Mouse (Mus musculus): ENCODE measurements around the gene Trpm8. TPM values are rescaled to one million over a fixed set of nuclear protein-coding genes. Genes with fewer than 3 reads are reported as not detected.

Trpm8 gene
- polyA plus RNA-seq, 1 experiment: not detected

- no peak for DNase-seq (ENCODE audit: low read depth in 1 of 2, low spot score in 2 of 2)
- WGBS: 84% methylated on average over 4 of the region's 4 CpGs
- H3K4me1 ChIP-seq (ENCODE audit: control insufficient read depth, insufficient read depth, insufficient read length): no peaks in the 10 kb centered on the region
- no peaks in the 10 kb centered on the region for H3K27me3 ChIP-seq (ENCODE audit: control insufficient read depth, insufficient read depth, low read length)
- H3K27ac ChIP-seq (ENCODE audit: insufficient read depth, low read length): no peak overlapping the region
- H3K36me3 ChIP-seq (ENCODE audit: control insufficient read depth, insufficient read depth, low read length): no peaks in the 10 kb centered on the region
- no peak overlapping the region for H3K4me3 ChIP-seq (ENCODE audit: extremely low read depth, insufficient read depth, insufficient read length)
- no peak for TF ChIP-seq CTCF (IDR thresholded peaks at IDR 0.05; ENCODE audit: extremely low read depth, insufficient read depth, insufficient read length, insufficient replicate concordance)
- TF ChIP-seq POLR2A (IDR thresholded peaks at IDR 0.05; ENCODE audit: low read depth, low read length): no peak
Observed at GRCm38 (mm10) chr1:88361085-88361484, 83.6 kb downstream of the Trpm8 start.

- TF ChIP-seq POLR2A (IDR thresholded peaks at IDR 0.05; ENCODE audit: low read depth, low read length) (no peak), CTCF (IDR thresholded peaks at IDR 0.05; ENCODE audit: extremely low read depth, insufficient read depth, insufficient read length, insufficient replicate concordance) (no peak)
- Histone ChIP-seq H3K4me1 (ENCODE audit: control insufficient read depth, insufficient read depth, insufficient read length) (no peaks in the 10 kb centered on the region), H3K27me3 (ENCODE audit: control insufficient read depth, insufficient read depth, low read length) (no peaks in the 10 kb centered on the region), H3K27ac (ENCODE audit: insufficient read depth, low read length) (no peak overlapping the region), H3K36me3 (ENCODE audit: control insufficient read depth, insufficient read depth, low read length) (no peaks in the 10 kb centered on the region), H3K4me3 (ENCODE audit: extremely low read depth, insufficient read depth, insufficient read length) (no peak overlapping the region)
- 74% methylated on average over 11 of the region's 11 CpGs for WGBS
- DNase-seq (ENCODE audit: low read depth in 1 of 2, low spot score in 2 of 2): no peak
Observed at GRCm38 (mm10) chr1:88366881-88367644, 89.6 kb downstream of the Trpm8 start.

- Histone ChIP-seq H3K27ac (ENCODE audit: insufficient read depth, low read length) (no peak overlapping the region), H3K4me3 (ENCODE audit: extremely low read depth, insufficient read depth, insufficient read length) (no peak overlapping the region), H3K27me3 (ENCODE audit: control insufficient read depth, insufficient read depth, low read length) (no peaks in the 10 kb centered on the region), H3K36me3 (ENCODE audit: control insufficient read depth, insufficient read depth, low read length) (no peaks in the 10 kb centered on the region), H3K4me1 (ENCODE audit: control insufficient read depth, insufficient read depth, insufficient read length) (no peaks in the 10 kb centered on the region)
- 82% methylated on average over 1 of the region's 1 CpGs for WGBS
- DNase-seq (ENCODE audit: low read depth in 1 of 2, low spot score in 2 of 2): no peak
- TF ChIP-seq POLR2A (IDR thresholded peaks at IDR 0.05; ENCODE audit: low read depth, low read length) (no peak), CTCF (IDR thresholded peaks at IDR 0.05; ENCODE audit: extremely low read depth, insufficient read depth, insufficient read length, insufficient replicate concordance) (no peak)
Observed at GRCm38 (mm10) chr1:88378446-88378845, 101.0 kb downstream of the Trpm8 start.

- TF ChIP-seq POLR2A (IDR thresholded peaks at IDR 0.05; ENCODE audit: low read depth, low read length): no peak
- TF ChIP-seq CTCF (IDR thresholded peaks at IDR 0.05; ENCODE audit: extremely low read depth, insufficient read depth, insufficient read length, insufficient replicate concordance): no peak
- 79% methylated on average over 4 of the region's 4 CpGs for WGBS
- H3K27ac ChIP-seq (ENCODE audit: insufficient read depth, low read length): no peak overlapping the region
- no peak overlapping the region for H3K4me3 ChIP-seq (ENCODE audit: extremely low read depth, insufficient read depth, insufficient read length)
- no peaks in the 10 kb centered on the region for H3K27me3 ChIP-seq (ENCODE audit: control insufficient read depth, insufficient read depth, low read length)
- no peaks in the 10 kb centered on the region for H3K36me3 ChIP-seq (ENCODE audit: control insufficient read depth, insufficient read depth, low read length)
- no peak for DNase-seq (ENCODE audit: low read depth in 1 of 2, low spot score in 2 of 2)
- H3K4me1 ChIP-seq (ENCODE audit: control insufficient read depth, insufficient read depth, insufficient read length): no peaks in the 10 kb centered on the region
Observed at GRCm38 (mm10) chr1:88391632-88392031, 114.2 kb downstream of the Trpm8 start.

GRCm38 (mm10) chr1:88393321-88393720 is 115.9 kb downstream of the Trpm8 start:
- H3K27ac ChIP-seq (ENCODE audit: insufficient read depth, low read length): no peak overlapping the region
- H3K27me3 ChIP-seq (ENCODE audit: control insufficient read depth, insufficient read depth, low read length): no peaks in the 10 kb centered on the region
- no peak for DNase-seq (ENCODE audit: low read depth in 1 of 2, low spot score in 2 of 2)
- WGBS: 90% methylated on average over 5 of the region's 5 CpGs
- TF ChIP-seq CTCF (IDR thresholded peaks at IDR 0.05; ENCODE audit: extremely low read depth, insufficient read depth, insufficient read length, insufficient replicate concordance) (no peak), POLR2A (IDR thresholded peaks at IDR 0.05; ENCODE audit: low read depth, low read length) (no peak)
- H3K4me3 ChIP-seq (ENCODE audit: extremely low read depth, insufficient read depth, insufficient read length): no peak overlapping the region
- H3K4me1 ChIP-seq (ENCODE audit: control insufficient read depth, insufficient read depth, insufficient read length): no peaks in the 10 kb centered on the region
- H3K36me3 ChIP-seq (ENCODE audit: control insufficient read depth, insufficient read depth, low read length): no peaks in the 10 kb centered on the region

- 83% methylated on average over 3 of the region's 3 CpGs for WGBS
- no peak for TF ChIP-seq POLR2A (IDR thresholded peaks at IDR 0.05; ENCODE audit: low read depth, low read length)
- TF ChIP-seq CTCF (IDR thresholded peaks at IDR 0.05; ENCODE audit: extremely low read depth, insufficient read depth, insufficient read length, insufficient replicate concordance): no peak
- no peak for DNase-seq (ENCODE audit: low read depth in 1 of 2, low spot score in 2 of 2)
Observed at GRCm38 (mm10) chr1:88403378-88403777, 125.9 kb downstream of the Trpm8 start.

GRCm38 (mm10) chr1:88406078-88406806 is 128.8 kb downstream of the Trpm8 start:
- no peak overlapping the region for H3K4me3 ChIP-seq (ENCODE audit: extremely low read depth, insufficient read depth, insufficient read length)
- no peaks in the 10 kb centered on the region for H3K36me3 ChIP-seq (ENCODE audit: control insufficient read depth, insufficient read depth, low read length)
- H3K4me1 ChIP-seq (ENCODE audit: control insufficient read depth, insufficient read depth, insufficient read length): no peaks in the 10 kb centered on the region
- 70% methylated on average over 12 of the region's 12 CpGs for WGBS
- TF ChIP-seq CTCF (IDR thresholded peaks at IDR 0.05; ENCODE audit: extremely low read depth, insufficient read depth, insufficient read length, insufficient replicate concordance): no peak
- no peak for TF ChIP-seq POLR2A (IDR thresholded peaks at IDR 0.05; ENCODE audit: low read depth, low read length)
- no peak for DNase-seq (ENCODE audit: low read depth in 1 of 2, low spot score in 2 of 2)
- no peak overlapping the region for H3K27ac ChIP-seq (ENCODE audit: insufficient read depth, low read length)
- no peaks in the 10 kb centered on the region for H3K27me3 ChIP-seq (ENCODE audit: control insufficient read depth, insufficient read depth, low read length)

More at GRCm38 (mm10) chr1:88403378-88403777, 125.9 kb downstream of the Trpm8 start:
- Histone ChIP-seq H3K27me3 (ENCODE audit: control insufficient read depth, insufficient read depth, low read length) (no peaks in the 10 kb centered on the region), H3K36me3 (ENCODE audit: control insufficient read depth, insufficient read depth, low read length) (no peaks in the 10 kb centered on the region), H3K4me1 (ENCODE audit: control insufficient read depth, insufficient read depth, insufficient read length) (no peaks in the 10 kb centered on the region), H3K27ac (ENCODE audit: insufficient read depth, low read length) (no peak overlapping the region), H3K4me3 (ENCODE audit: extremely low read depth, insufficient read depth, insufficient read length) (no peak overlapping the region)

All from spleen, adult 2 months (tissue).